Mouse (Mus musculus) limb, embryonic 13.5 days (tissue): ENCODE measurements around the gene Nfe2l2. TPM values are rescaled to one million over a fixed set of nuclear protein-coding genes. Genes with fewer than 3 reads are reported as not detected.
A peak's percentile ranks its signal among the peaks of the same experiment; 100 is the strongest.

Source experiments
- ATAC-seq: fragments of 200-750 bp; cut with Nextera tagmentation; 2 replicates; pipeline ENCODE4 v1.8.0; 2017; ENCODE audit warnings: low read depth, moderate number of reproducible peaks, moderate TSS enrichment; ENCODE audit not compliant: low FRiP score
- H3K27ac ChIP-seq: fragments of 300-500 bp; sonication (generic); 2 replicates; pipeline ENCODE4 v1.5.1; 2015; ENCODE audit warnings: inconsistent platforms, mild to moderate bottlenecking, moderate library complexity
- H3K27me3 ChIP-seq: fragments of 300-500 bp; sonication (generic); 2 replicates; pipeline ENCODE4 v1.6.1; 2015; ENCODE audit warnings: mild to moderate bottlenecking, inconsistent platforms
- H3K36me3 ChIP-seq: fragments of 300-500 bp; sonication (generic); 2 replicates; pipeline ENCODE4 v1.6.1; 2015; ENCODE audit warnings: inconsistent platforms, mild to moderate bottlenecking, moderate library complexity
- H3K4me1 ChIP-seq: fragments of 300-500 bp; sonication (generic); 2 replicates; pipeline ENCODE4 v1.6.1; 2015; ENCODE audit warnings: inconsistent platforms
- H3K4me2 ChIP-seq: fragments of 300-500 bp; sonication (generic); replicated peaks from 2 replicates; pipeline ENCODE4 v1.6.1; 2015; ENCODE audit warnings: inconsistent platforms, mild to moderate bottlenecking, moderate library complexity
- H3K4me3 ChIP-seq: fragments of 300-500 bp; sonication (generic); 2 replicates; pipeline ENCODE4 v1.5.1; 2015; ENCODE audit warnings: moderate library complexity, mild to moderate bottlenecking, inconsistent platforms
- H3K9ac ChIP-seq: fragments of 300-500 bp; sonication (generic); 2 replicates; pipeline ENCODE4 v1.6.1; 2015; ENCODE audit warnings: mild to moderate bottlenecking, inconsistent platforms
- H3K9me3 ChIP-seq: fragments of 300-500 bp; sonication (generic); 2 replicates; pipeline ENCODE4 v1.6.1; 2016; ENCODE audit warnings: inconsistent platforms
- WGBS: fragments of 180-500 bp; shearing (Covaris S2); methylation state at CpG from one replicate; pipeline ENCODE4 v1.1.7; 2015; 5-methylcytosine and 5-hydroxymethylcytosine counted together
- polyA plus RNA-seq: library from polyadenylated mRNA; unstranded; fragments of >200 nt; fragmentation: Nextera tagmentation; extraction: Ambion mirVana; gene quantifications from 2 replicates; pipeline ENCODE4 v1.2.1, GENCODE M21; 2015

Gene Nfe2l2
- polyA plus RNA-seq, 1 experiment from 2014 or later, result 34.1 TPM

DNA sequence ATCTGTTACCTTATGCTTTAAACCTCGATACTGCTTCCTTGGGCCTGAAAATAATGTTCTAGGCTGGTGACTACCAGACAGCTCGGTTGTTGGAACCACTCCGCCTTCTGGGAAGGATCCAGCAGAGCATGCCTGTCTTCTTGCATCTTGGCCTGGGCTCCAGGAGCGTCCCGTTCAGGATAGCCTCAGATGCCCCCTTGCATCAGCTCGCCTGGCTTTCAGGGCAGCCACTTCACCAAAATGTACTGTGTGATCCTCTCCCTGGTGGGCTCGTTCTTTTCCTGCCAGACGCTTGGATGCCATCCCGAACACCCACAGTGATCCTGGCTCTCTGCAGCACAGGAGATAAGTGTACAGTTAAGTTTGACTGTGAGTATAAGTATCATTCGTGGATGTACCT lies 25.6 kb upstream of the Nfe2l2 start:
- H3K27ac ChIP-seq, result no peak overlapping the region
- no peaks in the 10 kb centered on the region for H3K36me3 ChIP-seq
- no peak overlapping the region for H3K9ac ChIP-seq
- ATAC-seq, result no peak
- H3K9me3 ChIP-seq, result no peaks in the 10 kb centered on the region
- no peaks in the 10 kb centered on the region for H3K27me3 ChIP-seq
- H3K4me1 ChIP-seq, result no peaks in the 10 kb centered on the region
- 87% methylated on average over 10 of the region's 10 CpGs for WGBS
- no peak overlapping the region for H3K4me3 ChIP-seq
- no peak overlapping the region for H3K4me2 ChIP-seq

DNA sequence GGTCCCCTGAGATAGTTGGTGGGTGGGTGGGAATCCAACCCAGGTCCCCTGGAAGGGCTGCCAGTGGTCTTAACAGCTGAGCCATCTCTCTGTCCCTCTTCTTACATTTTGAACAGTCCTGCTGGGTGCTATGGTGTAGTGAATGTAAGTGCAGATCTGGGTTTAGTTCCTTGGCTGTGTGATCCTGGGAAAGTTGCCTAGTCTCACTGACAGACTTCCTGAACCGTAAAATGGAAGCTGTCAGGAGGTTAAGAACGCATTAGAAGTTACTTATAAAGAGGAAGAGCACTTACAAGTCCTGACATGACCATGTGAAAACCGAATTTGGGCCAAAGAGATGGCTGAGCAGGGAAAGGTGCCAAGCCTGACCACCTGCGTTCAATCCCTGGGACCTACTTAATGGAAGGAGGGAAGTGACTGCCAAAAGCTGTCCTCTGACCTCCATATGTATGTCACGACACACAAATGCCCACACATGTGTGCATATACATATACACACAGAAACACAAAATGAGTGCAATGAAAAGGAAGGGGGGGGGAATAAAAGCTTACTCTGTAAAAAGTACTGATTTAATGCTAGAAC lies 20.5 kb upstream of the Nfe2l2 start:
- Histone ChIP-seq H3K4me3 (no peak overlapping the region), H3K9me3 (no peaks in the 10 kb centered on the region), H3K27ac (no peak overlapping the region), H3K9ac (no peak overlapping the region), H3K4me1 (no peaks in the 10 kb centered on the region), H3K27me3 (no peaks in the 10 kb centered on the region), H3K4me2 (no peak overlapping the region), H3K36me3 (no peaks in the 10 kb centered on the region)
- WGBS, result 68% methylated on average over 5 of the region's 5 CpGs
- no peak for ATAC-seq

DNA sequence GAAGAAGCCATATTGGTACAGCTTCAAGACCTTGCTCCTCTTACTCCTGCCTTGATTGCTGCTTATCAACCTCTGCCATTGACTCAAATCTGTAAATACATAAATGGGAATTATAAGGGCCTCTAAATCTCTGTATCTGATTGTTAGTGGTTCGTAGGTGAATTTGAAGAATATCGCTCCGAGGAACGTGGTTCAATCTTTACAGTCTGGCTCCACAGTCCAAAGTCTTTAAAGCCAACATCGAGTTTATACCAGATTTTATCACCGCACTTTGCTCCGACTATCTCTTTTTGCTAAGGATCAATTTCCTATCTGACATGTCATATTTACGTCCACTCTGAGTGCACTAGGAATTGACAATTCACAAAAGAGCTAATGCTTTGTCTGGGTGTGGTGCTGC lies 19.0 kb upstream of the Nfe2l2 start:
- WGBS, result 94% methylated on average over 8 of the region's 8 CpGs
- ATAC-seq, result no peak
- no peaks in the 10 kb centered on the region for H3K27me3 ChIP-seq

DNA sequence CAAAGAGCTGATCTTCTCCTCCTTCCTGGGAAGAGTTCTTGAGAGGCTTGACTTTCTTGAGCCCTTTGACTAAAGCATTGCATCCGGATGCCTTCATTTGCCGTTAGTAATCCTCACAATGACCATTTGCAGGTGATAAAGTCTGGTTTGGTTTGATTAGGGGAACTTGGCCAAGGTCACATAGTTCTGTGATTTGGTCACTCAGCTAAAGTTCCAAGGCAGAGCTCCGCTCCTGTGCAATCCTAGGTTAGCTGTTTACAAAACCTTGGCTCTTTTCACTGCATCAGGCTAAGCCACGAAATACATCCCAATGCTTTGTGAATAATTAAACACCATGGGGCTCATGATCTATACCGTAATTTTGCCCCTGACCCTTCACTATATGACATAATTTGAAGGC lies 18.5 kb upstream of the Nfe2l2 start:
- no peak for ATAC-seq
- 75% methylated on average over 5 of the region's 5 CpGs for WGBS
- Histone ChIP-seq H3K27ac (no peak overlapping the region), H3K36me3 (no peaks in the 10 kb centered on the region), H3K9ac (no peak overlapping the region), H3K27me3 (no peaks in the 10 kb centered on the region), H3K4me2 (no peak overlapping the region), H3K4me3 (no peak overlapping the region), H3K9me3 (no peaks in the 10 kb centered on the region), H3K4me1 (no peaks in the 10 kb centered on the region)

More for the DNA sequence above, 19.0 kb upstream of the Nfe2l2 start:
- H3K4me1 ChIP-seq, result no peaks in the 10 kb centered on the region
- no peaks in the 10 kb centered on the region for H3K9me3 ChIP-seq
- no peaks in the 10 kb centered on the region for H3K36me3 ChIP-seq
- no peak overlapping the region for H3K27ac ChIP-seq
- no peak overlapping the region for H3K4me3 ChIP-seq
- no peak overlapping the region for H3K9ac ChIP-seq
- no peak overlapping the region for H3K4me2 ChIP-seq

GRCm38 (mm10) chr2:75720236-75721027 lies 16.0 kb upstream of the Nfe2l2 start:
- 75% methylated on average over 11 of the region's 11 CpGs for whole genome bisulfite sequencing
- Histone ChIP-seq H3K27ac (no peak overlapping the region), H3K9me3 (no peaks in the 10 kb centered on the region), H3K4me1 (peaks cover 9% of the 10 kb centered on the region; the same call in 1 of the 2 replicates), H3K4me2 (no peak overlapping the region), H3K4me3 (no peak overlapping the region), H3K36me3 (no peaks in the 10 kb centered on the region), H3K9ac (no peak overlapping the region), H3K27me3 (no peaks in the 10 kb centered on the region)
- no peak for ATAC-seq

GRCm38 (mm10) chr2:75719331-75719869 lies 15.0 kb upstream of the Nfe2l2 start:
- Histone ChIP-seq H3K9ac (no peak overlapping the region), H3K9me3 (no peaks in the 10 kb centered on the region), H3K27ac (no peak overlapping the region), H3K36me3 (no peaks in the 10 kb centered on the region), H3K27me3 (no peaks in the 10 kb centered on the region), H3K4me2 (no peak overlapping the region), H3K4me3 (no peak overlapping the region), H3K4me1 (peaks cover 9% of the 10 kb centered on the region; the same call in 1 of the 2 replicates)
- WGBS, result 81% methylated on average over 3 of the region's 3 CpGs
- no peak for ATAC-seq

GRCm38 (mm10) chr2:75716046-75717016 lies 11.9 kb upstream of the Nfe2l2 start:
- Histone ChIP-seq H3K4me1 (peaks cover 9% of the 10 kb centered on the region; the same call in 1 of the 2 replicates), H3K27me3 (no peaks in the 10 kb centered on the region), H3K9ac (no peak overlapping the region), H3K4me3 (no peak overlapping the region), H3K36me3 (no peaks in the 10 kb centered on the region), H3K9me3 (no peaks in the 10 kb centered on the region), H3K4me2 (no peak overlapping the region), H3K27ac (0 out of 2 replicates have a peak overlapping the region, but pooled peaks have one; percentile 10)
- ATAC-seq, result no peak
- 45% methylated on average over 12 of the region's 12 CpGs for WGBS

- H3K4me1 ChIP-seq, result peaks cover 9% of the 10 kb centered on the region; the same call in 1 of the 2 replicates
- no peaks in the 10 kb centered on the region for H3K27me3 ChIP-seq
- 60% methylated on average over 4 of the region's 4 CpGs for WGBS
- H3K4me3 ChIP-seq, result no peak overlapping the region
- no peak overlapping the region for H3K9ac ChIP-seq
- H3K36me3 ChIP-seq, result no peaks in the 10 kb centered on the region
- no peak overlapping the region for H3K4me2 ChIP-seq
- no peaks in the 10 kb centered on the region for H3K9me3 ChIP-seq
- ATAC-seq, result no peak
- H3K27ac ChIP-seq, result no peak overlapping the region
These were observed 10.3 kb upstream of the Nfe2l2 start for GRCm38 (mm10) chr2:75714766-75715165.

DNA sequence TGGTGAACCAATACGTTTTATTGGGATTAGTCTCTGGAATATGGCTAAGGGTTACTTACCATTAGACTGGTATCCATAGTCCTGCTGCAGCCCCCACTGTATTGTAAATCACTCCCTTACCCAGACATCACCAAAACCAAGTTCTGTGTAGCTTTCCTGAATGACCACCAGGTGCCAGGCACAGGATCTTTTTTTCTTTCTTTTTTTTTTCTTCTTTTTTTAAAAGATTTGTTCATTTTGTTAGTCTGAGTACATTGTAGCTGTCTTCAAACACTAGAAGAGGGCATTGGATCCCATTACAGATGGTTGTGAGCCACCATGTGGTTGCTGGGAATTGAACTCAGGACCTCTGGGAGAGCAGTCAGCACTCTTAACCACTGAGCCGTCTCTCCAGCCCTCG lies 8.6 kb upstream of the Nfe2l2 start:
- H3K27me3 ChIP-seq, result no peaks in the 10 kb centered on the region
- no peak overlapping the region for H3K4me3 ChIP-seq
- H3K9ac ChIP-seq, result no peak overlapping the region
- no peak overlapping the region for H3K27ac ChIP-seq
- H3K36me3 ChIP-seq, result peaks cover 3% of the 10 kb centered on the region; the same call in 1 of the 2 replicates
- H3K4me1 ChIP-seq, result peaks cover 9% of the 10 kb centered on the region; the same call in 1 of the 2 replicates
- no peaks in the 10 kb centered on the region for H3K9me3 ChIP-seq
- no peak for ATAC-seq
- H3K4me2 ChIP-seq, result no peak overlapping the region
- WGBS, result 86% methylated on average over 3 of the region's 3 CpGs

GRCm38 (mm10) chr2:75707420-75707819 lies 3.0 kb upstream of the Nfe2l2 start:
- peaks cover 11% of the 10 kb centered on the region for H3K4me1 ChIP-seq
- H3K4me2 ChIP-seq, result no peak overlapping the region
- peaks cover 3% of the 10 kb centered on the region; the same call in 1 of the 2 replicates for H3K36me3 ChIP-seq
- 16% methylated on average over 1 of the region's 1 CpGs for WGBS
- H3K27ac ChIP-seq, result no peak overlapping the region
- no peaks in the 10 kb centered on the region for H3K9me3 ChIP-seq
- no peak for ATAC-seq
- H3K4me3 ChIP-seq, result no peak overlapping the region
- no peak overlapping the region for H3K9ac ChIP-seq
- H3K27me3 ChIP-seq, result no peaks in the 10 kb centered on the region

GRCm38 (mm10) chr2:75706435-75706834 lies 2.0 kb upstream of the Nfe2l2 start:
- no peak overlapping the region for H3K4me3 ChIP-seq
- peak overlapping the region; percentile 17; the same call in 1 of the 2 replicates for H3K27ac ChIP-seq
- 71% methylated on average over 5 of the region's 5 CpGs for WGBS
- H3K4me2 ChIP-seq, result no peak overlapping the region
- peaks cover 3% of the 10 kb centered on the region; the same call in 1 of the 2 replicates for H3K36me3 ChIP-seq
- H3K4me1 ChIP-seq, result peaks cover 21% of the 10 kb centered on the region
- no peak for ATAC-seq
- H3K9ac ChIP-seq, result no peak overlapping the region
- H3K27me3 ChIP-seq, result no peaks in the 10 kb centered on the region
- no peaks in the 10 kb centered on the region for H3K9me3 ChIP-seq
